ENCODE assay signal across 19 mouse cellular contexts in genomic region chr4:69898831-69899230, GRCm38 (mm10).
"Had no signal": no experiment of that assay in that cellular context is flagged by ENCODE, and none has a peak within 500 bp of the region (broad histone marks: within the 10 kb centered on the region; RNA-seq: fewer than 3 reads in every experiment).

No protein-coding gene starts in this region.

- H3K9ac ChIP-seq: liver, postnatal 0 days; lung, embryonic 14.5 days; midbrain, embryonic 12.5 days; neural tube, embryonic 13.5 days; neural tube, embryonic 15.5 days had no signal

- H3K4me2 ChIP-seq: lung, embryonic 14.5 days; midbrain, embryonic 12.5 days; neural tube, embryonic 13.5 days; neural tube, embryonic 15.5 days had no signal

- H3K9me3 ChIP-seq: midbrain, embryonic 10.5 days; midbrain, embryonic 12.5 days; neural tube, embryonic 13.5 days; neural tube, embryonic 15.5 days had no signal

- H3K36me3 ChIP-seq: midbrain, embryonic 10.5 days; midbrain, embryonic 12.5 days; neural tube, embryonic 13.5 days; neural tube, embryonic 15.5 days had no signal

- H3K4me3 ChIP-seq: midbrain, embryonic 10.5 days; midbrain, embryonic 12.5 days; myocyte; neural tube, embryonic 13.5 days; neural tube, embryonic 15.5 days had no signal

- H3K4me1 ChIP-seq: midbrain, embryonic 12.5 days; neural tube, embryonic 15.5 days had no signal

- H3K27me3 ChIP-seq: midbrain, embryonic 12.5 days; neural tube, embryonic 13.5 days; neural tube, embryonic 15.5 days had no signal

- DNase-seq: liver, postnatal 0 days; lung, embryonic 14.5 days; lung, postnatal 10 days; lung, postnatal 4 days; midbrain, embryonic 14.5 days; retina, postnatal 1 day; right cerebral cortex, adult 18-20 months; right cerebral cortex, postnatal 25 days; right cerebral cortex, postnatal 4 days; spleen, adult 18-20 months; thymus, adult 18-20 months; thymus, postnatal 14 days; thymus, postnatal 36 days had no signal

- H3K27ac ChIP-seq: midbrain, embryonic 10.5 days; midbrain, embryonic 12.5 days; neural tube, embryonic 13.5 days; neural tube, embryonic 15.5 days had no signal

- ATAC-seq: liver, postnatal 0 days; midbrain, embryonic 16.5 days had no signal
